In the genomic region with DNA sequence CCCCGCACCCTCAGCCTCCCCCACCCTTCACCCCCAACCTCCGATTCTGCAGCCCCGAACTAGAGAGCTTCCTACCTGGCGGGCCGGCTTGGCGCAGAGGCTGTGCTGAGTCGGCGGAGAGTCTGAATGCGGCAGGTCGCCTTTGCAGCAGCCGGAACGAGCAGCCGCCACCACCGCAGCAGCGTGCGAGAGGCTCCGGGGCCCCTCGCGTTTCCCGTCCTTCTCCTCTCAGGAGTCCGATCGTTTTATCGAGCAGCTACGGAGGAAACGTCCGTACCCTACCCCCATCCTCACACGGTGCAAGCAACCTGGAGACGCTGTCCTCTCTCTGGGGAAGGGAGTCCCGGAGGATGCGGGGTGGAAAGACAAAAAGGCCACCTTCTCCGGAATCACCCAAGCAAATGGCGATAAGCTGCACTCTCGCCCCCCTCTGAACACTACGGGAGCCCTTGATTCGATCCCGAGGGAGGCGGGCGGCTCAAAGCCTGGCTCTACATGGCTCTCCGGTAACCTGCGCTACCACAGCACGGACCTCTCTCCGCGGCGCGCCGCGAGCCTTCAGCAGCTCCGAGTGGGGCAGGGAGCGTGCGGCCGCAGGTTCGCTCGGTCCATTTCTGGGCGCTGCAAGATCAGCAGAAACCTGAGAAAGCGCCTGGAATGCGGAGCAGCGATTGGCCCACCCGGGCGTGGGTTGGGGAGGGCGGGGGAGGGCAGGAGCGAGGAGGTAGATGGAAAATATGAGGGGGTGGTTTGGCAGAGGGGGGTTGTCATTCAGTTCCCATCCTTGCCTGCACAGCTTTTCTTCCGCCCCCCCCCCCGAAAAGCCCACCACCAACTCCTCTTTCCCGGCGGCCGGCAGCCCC, we compare ENCODE assay signal across 8 mouse cellular contexts. TPM values are rescaled to one million over a fixed set of nuclear protein-coding genes. Genes with fewer than 3 reads are reported as not detected.
DNase-seq lines count a peak whose midpoint lies in the region; ATAC-seq and TF ChIP-seq lines count a peak whose summit lies in the region.

No protein-coding gene starts in this region.

- H3K27me3 ChIP-seq in heart, postnatal 0 days (ENCODE audit: control insufficient read depth, insufficient read depth, low read length): peaks cover 87% of the 10 kb centered on the region
- H3K27me3 ChIP-seq in midbrain, embryonic 11.5 days (ENCODE audit: control insufficient read depth, insufficient read depth, low read length): peaks cover 54% of the 10 kb centered on the region

- H3K4me3 ChIP-seq in cortical plate, adult 2 months (ENCODE audit: insufficient read depth, low read length): peak overlapping the region; percentile 99
- H3K4me3 ChIP-seq in heart, postnatal 0 days (ENCODE audit: low read depth, low read length): peak overlapping the region; percentile 42
- peak overlapping the region; percentile 44 for H3K4me3 ChIP-seq in midbrain, embryonic 11.5 days (ENCODE audit: low read depth, low read length)
- H3K4me3 ChIP-seq in lung, adult 2 months (replicated peaks; ENCODE audit: extremely low read depth, low read depth, low read length): no peak overlapping the region

- peak overlapping the region; percentile 99 for H3K27ac ChIP-seq in cortical plate, adult 2 months (ENCODE audit: insufficient read depth, low read length)
- no peak overlapping the region for H3K27ac ChIP-seq in heart, postnatal 0 days (ENCODE audit: low read depth)
- no peak overlapping the region for H3K27ac ChIP-seq in midbrain, embryonic 11.5 days (ENCODE audit: low read depth, low read length)

- H3K4me2 ChIP-seq in heart, postnatal 0 days (ENCODE audit: low read depth, low read length): peak overlapping the region; percentile 69
- peak overlapping the region; percentile 99 for H3K4me2 ChIP-seq in midbrain, embryonic 11.5 days

- no peaks in the 10 kb centered on the region for H3K9me3 ChIP-seq in heart, postnatal 0 days (replicated peaks; ENCODE audit: control insufficient read depth, low read length)
- no peaks in the 10 kb centered on the region for H3K9me3 ChIP-seq in midbrain, embryonic 11.5 days (ENCODE audit: control insufficient read depth, low read length)

- TF ChIP-seq POLR2A in cortical plate, adult 2 months (IDR thresholded peaks at IDR 0.05; ENCODE audit: extremely low read depth, insufficient read depth, low read length): peak; percentile 71
- no peak for TF ChIP-seq POLR2A in lung, adult 2 months (IDR thresholded peaks at IDR 0.05; ENCODE audit: borderline replicate concordance, extremely low read depth, low read depth, low read length)

- no peak for TF ChIP-seq EP300 in heart, postnatal 0 days (IDR thresholded peaks at IDR 0.05; ENCODE audit: low read depth)

- no peak for ATAC-seq in heart, postnatal 0 days (ENCODE audit: insufficient read depth, low read depth)
- peak; percentile 41 for ATAC-seq in midbrain, embryonic 11.5 days (ENCODE audit: low FRiP score)

- under 1% methylated on average over 64 of the region's 66 CpGs for WGBS in heart, postnatal 0 days
- WGBS in midbrain, embryonic 11.5 days: under 1% methylated on average over 65 of the region's 66 CpGs
- under 1% methylated on average over 66 of the region's 66 CpGs for WGBS in lung, adult 2 months

- no peak for TF ChIP-seq CTCF in cortical plate, adult 2 months (IDR thresholded peaks at IDR 0.05; ENCODE audit: extremely low read depth, insufficient read depth, low read length)
- no peak for TF ChIP-seq CTCF in heart, postnatal 0 days (IDR thresholded peaks at IDR 0.05; ENCODE audit: low read depth)
- no peak for TF ChIP-seq CTCF in lung, adult 2 months (IDR thresholded peaks at IDR 0.05; ENCODE audit: insufficient read depth, low read length)

- no peak overlapping the region for H3K9ac ChIP-seq in heart, postnatal 0 days (replicated peaks; ENCODE audit: low read depth, low read length)
- peak overlapping the region; percentile 57 for H3K9ac ChIP-seq in midbrain, embryonic 11.5 days (ENCODE audit: low read length)

- H3K4me1 ChIP-seq in cortical plate, adult 2 months (ENCODE audit: control insufficient read depth, insufficient read depth, low read length): peaks cover 3% of the 10 kb centered on the region; the same call in 1 of the 2 replicates
- H3K4me1 ChIP-seq in heart, postnatal 0 days (ENCODE audit: control insufficient read depth, insufficient read depth): peaks cover 19% of the 10 kb centered on the region
- peaks cover 18% of the 10 kb centered on the region for H3K4me1 ChIP-seq in midbrain, embryonic 11.5 days (ENCODE audit: control insufficient read depth, insufficient read depth, low read length)
- no peaks in the 10 kb centered on the region for H3K4me1 ChIP-seq in lung, adult 2 months (ENCODE audit: control insufficient read depth, insufficient read depth, low read length)

- DNase-seq in urinary bladder, adult 2 months (ENCODE audit: low spot score): peak; percentile 23
- DNase-seq in urinary bladder, postnatal 10 days (ENCODE audit: low spot score): no peak
- DNase-seq in heart, postnatal 0 days (ENCODE audit: low spot score): no peak
- peak; percentile 54 to 58 for DNase-seq in layer of hippocampus, postnatal 25 days (ENCODE audit: extremely low spot score in 1 of 2, low spot score in 1 of 2)
- DNase-seq in midbrain, embryonic 11.5 days (ENCODE audit: low spot score, missing footprints): peak; percentile 96
- peak; percentile 45 for DNase-seq in testis, postnatal 10 days (ENCODE audit: low spot score)
- no peak for DNase-seq in lung, adult 2 months

- H3K36me3 ChIP-seq in heart, postnatal 0 days (replicated peaks; ENCODE audit: control insufficient read depth, insufficient read depth, low read length): no peaks in the 10 kb centered on the region
- no peaks in the 10 kb centered on the region for H3K36me3 ChIP-seq in midbrain, embryonic 11.5 days (ENCODE audit: control insufficient read depth, insufficient read depth, low read length)

RNA-seq across cellular contexts. Expression of a gene that starts 1.8 kb away (rescaled TPM):
- polyA plus RNA-seq in urinary bladder, adult 2 months (2012; rRNA removed): 1.3 and 1.7 TPM in 2 replicates
- polyA plus RNA-seq in cortical plate, adult 2 months (2012; rRNA removed): 27.2 and 30.1 TPM in 2 replicates
- total RNA-seq in heart, postnatal 0 days (2014; rRNA removed; ENCODE audit: low replicate concordance): not detected in 2 replicates
- 0.04 and 0.07 TPM in 2 replicates for polyA plus RNA-seq in heart, postnatal 0 days (2015; fragmentation: Nextera tagmentation; extraction: Ambion mirVana)
- 100 to 1,000 TPM; 107 to 115 TPM for total RNA-seq in layer of hippocampus, postnatal 25 days (2021)
- polyA plus RNA-seq in midbrain, embryonic 11.5 days (2014; fragmentation: Nextera tagmentation; extraction: Ambion mirVana): 0.66 and 0.74 TPM in 2 replicates
- 0.40 and 1.3 TPM in 2 replicates for polyA plus RNA-seq in lung, adult 2 months (2012; rRNA removed)

Comparison
In these comparisons a context has a peak if more than half of its experiments do, and no peak if none do; other contexts are left out.
1. DNase-seq: peak in urinary bladder, adult 2 months (single experiment), layer of hippocampus, postnatal 25 days (2 of 2), midbrain, embryonic 11.5 days (single experiment) and testis, postnatal 10 days (single experiment); none in urinary bladder, postnatal 10 days (single experiment), heart, postnatal 0 days (single experiment) and lung, adult 2 months (single experiment).
2. RNA of a gene that starts 1.8 kb away (polyA plus RNA-seq): 27.2 to 30.1 TPM in cortical plate, adult 2 months; 1.3 to 1.7 TPM in urinary bladder, adult 2 months, 0.40 to 1.3 TPM in lung, adult 2 months, 0.66 to 0.74 TPM in midbrain, embryonic 11.5 days and 0.04 to 0.07 TPM in heart, postnatal 0 days; every median in the first group is over 10 times any median in the second.